ENCODE assay signal across 10 mouse cellular contexts in genomic region chrX:12150425-12150824, GRCm38 (mm10). TPM values are rescaled to one million over a fixed set of nuclear protein-coding genes. Genes with fewer than 3 reads are reported as not detected.
DNase-seq lines count a peak whose midpoint lies in the region; ATAC-seq lines count a peak whose summit lies in the region.
"Had no signal": no experiment of that assay in that cellular context is flagged by ENCODE, and none has a peak within 500 bp of the region (broad histone marks: within the 10 kb centered on the region; RNA-seq: fewer than 3 reads in every experiment).

No protein-coding gene starts in this region.

- H3K9me3 ChIP-seq in heart, embryonic 11.5 days (replicated peaks; ENCODE audit: control insufficient read depth, low read length): no peaks in the 10 kb centered on the region
- no peaks in the 10 kb centered on the region for H3K9me3 ChIP-seq in embryonic facial prominence, embryonic 12.5 days

- no peak overlapping the region for H3K27ac ChIP-seq in heart, embryonic 11.5 days (ENCODE audit: low read depth, low read length)
- no peak overlapping the region for H3K27ac ChIP-seq in embryonic facial prominence, embryonic 12.5 days

- no peak for ATAC-seq in heart, embryonic 11.5 days (replicated peaks; ENCODE audit: insufficient number of reproducible peaks, low FRiP score, low TSS enrichment)
- ATAC-seq in embryonic facial prominence, embryonic 12.5 days (ENCODE audit: insufficient number of reproducible peaks, insufficient read depth, low FRiP score, low TSS enrichment): no peak
- 0 out of 2 replicates have a peak, but pooled peaks have one; percentile 24 for ATAC-seq in megakaryocyte progenitor cell, adult 5-6 weeks (replicated peaks; ENCODE audit: poor library complexity)

- H3K4me2 ChIP-seq in heart, embryonic 11.5 days: peak overlapping the region; percentile 69
- peak overlapping the region; percentile 17; the same call in 1 of the 2 replicates for H3K4me2 ChIP-seq in embryonic facial prominence, embryonic 12.5 days (replicated peaks)

- WGBS in heart, embryonic 11.5 days (ENCODE audit: insufficient replicate concordance): 5% methylated on average over 7 of the region's 7 CpGs
- WGBS in embryonic facial prominence, embryonic 12.5 days: 7% methylated on average over 7 of the region's 7 CpGs

- intact Hi-C loops in heart, postnatal 14 days (cut with DNase I): loop anchor here (5.0 kb wide), 1 partner anchor 73 kb away; no protein-coding TSS in a partner anchor

- H3K27me3 ChIP-seq in heart, embryonic 11.5 days (ENCODE audit: control insufficient read depth, insufficient read depth, low read length): peaks cover 31% of the 10 kb centered on the region
- H3K27me3 ChIP-seq in embryonic facial prominence, embryonic 12.5 days: peaks cover 40% of the 10 kb centered on the region

- H3K4me1 ChIP-seq in heart, embryonic 11.5 days (ENCODE audit: control insufficient read depth, insufficient read depth, low read length): peaks cover 15% of the 10 kb centered on the region
- peaks cover 19% of the 10 kb centered on the region for H3K4me1 ChIP-seq in embryonic facial prominence, embryonic 12.5 days

- no peak for DNase-seq in heart, postnatal 14 days
- DNase-seq in CD4-positive helper T cell, adult 2 months (ENCODE audit: low read depth, low spot score): peak; percentile 30
- DNase-seq in spleen, postnatal 4 days (ENCODE audit: low spot score in 2 of 2): no peak
- no peak for DNase-seq in layer of hippocampus, adult 9-10 months (ENCODE audit: low spot score)
- no peak for DNase-seq in adrenal gland, adult 18-20 months (ENCODE audit: low spot score in 2 of 2)
- DNase-seq: cerebellum, adult 8-10 months; kidney, postnatal 25 days had no signal

- no peak overlapping the region for H3K4me3 ChIP-seq in heart, embryonic 11.5 days (ENCODE audit: low read depth, low read length)
- H3K4me3 ChIP-seq in embryonic facial prominence, embryonic 12.5 days: no peak overlapping the region

- H3K9ac ChIP-seq in heart, embryonic 11.5 days (ENCODE audit: low read depth, low read length): no peak overlapping the region
- H3K9ac ChIP-seq in embryonic facial prominence, embryonic 12.5 days: no peak overlapping the region

- no peaks in the 10 kb centered on the region for H3K36me3 ChIP-seq in heart, embryonic 11.5 days (ENCODE audit: control insufficient read depth, insufficient read depth, low read length)
- H3K36me3 ChIP-seq in embryonic facial prominence, embryonic 12.5 days: no peaks in the 10 kb centered on the region

RNA-seq across cellular contexts. Expression of gene Bcor, which starts 9.7 kb away (rescaled TPM):
- 18.7 and 20.2 TPM in 2 replicates for polyA plus RNA-seq in heart, embryonic 11.5 days (2014; fragmentation: Nextera tagmentation; extraction: Ambion mirVana)
- 10 to 100 TPM; 24.4 to 25.8 TPM for total RNA-seq in heart, postnatal 14 days (2021)
- 20.6 TPM in 2 replicates for polyA plus RNA-seq in embryonic facial prominence, embryonic 12.5 days (2016; fragmentation: Nextera tagmentation; extraction: Ambion mirVana)
- total RNA-seq in megakaryocyte progenitor cell, adult 5-6 weeks (2015): 35.3 and 42.7 TPM in 2 replicates
- total RNA-seq in megakaryocyte progenitor cell, adult 5-6 weeks (2017): 24.7 and 29.1 TPM in 2 replicates
- total RNA-seq in adrenal gland, adult 18-20 months (2021): 10 to 100 TPM; 12.7 to 16.5 TPM
